Mouse (Mus musculus) embryonic facial prominence, embryonic 11.5 days (tissue): Measurements from ENCODE around the gene Dppa5a. TPM values are rescaled to one million over a fixed set of nuclear protein-coding genes. Genes with fewer than 3 reads are reported as not detected.
"Not testable (repeated sequence)": the region's sequence is repeated elsewhere in the genome, so short reads cannot be mapped to it uniquely, and the experiment has no call there.

Source experiments
- ATAC-seq: fragments of 200-750 bp; cut with Nextera tagmentation; replicated peaks from 2 replicates; pipeline ENCODE4 v1.8.0; 2017; ENCODE audit warnings: low read depth; ENCODE audit not compliant: insufficient number of reproducible peaks, low FRiP score, low TSS enrichment
- DNase-seq: peaks from one replicate; pipeline ENCODE4 v3.0.0-alpha.2; 2015; ENCODE audit warnings: low spot score
- H3K27ac ChIP-seq: fragments of 300-500 bp; sonication (generic); replicated peaks from 2 replicates; pipeline ENCODE4 v1.5.1; 2014; ENCODE audit warnings: mild to moderate bottlenecking, low read depth, low read length, control low read depth
- H3K27me3 ChIP-seq: fragments of 300-500 bp; sonication (generic); 2 replicates; pipeline ENCODE4 v1.6.1; 2014; ENCODE audit warnings: mild to moderate bottlenecking, low read length, moderate library complexity, mixed read lengths; ENCODE audit not compliant: control insufficient read depth, insufficient read depth
- H3K36me3 ChIP-seq: fragments of 300-500 bp; sonication (generic); replicated peaks from 2 replicates; pipeline ENCODE4 v1.6.1; 2014; ENCODE audit warnings: low read depth, mild to moderate bottlenecking, low read length, moderate library complexity, mixed read lengths; ENCODE audit not compliant: control insufficient read depth, insufficient read depth
- H3K4me1 ChIP-seq: fragments of 300-500 bp; sonication (generic); 2 replicates; pipeline ENCODE4 v1.6.1; 2014; ENCODE audit warnings: low read length, mixed read lengths; ENCODE audit not compliant: control insufficient read depth, insufficient read depth
- H3K4me2 ChIP-seq: fragments of 300-500 bp; sonication (generic); 2 replicates; pipeline ENCODE4 v1.6.1; 2014; ENCODE audit warnings: low read depth, mild to moderate bottlenecking, control low read depth, low read length, moderate library complexity
- H3K4me3 ChIP-seq: fragments of 300-500 bp; sonication (generic); 2 replicates; pipeline ENCODE4 v1.5.1; 2014; ENCODE audit warnings: low read depth, low read length, control low read depth
- H3K9ac ChIP-seq: fragments of 300-500 bp; sonication (generic); replicated peaks from 2 replicates; pipeline ENCODE4 v1.6.1; 2014; ENCODE audit warnings: mild to moderate bottlenecking, control low read depth, low read length
- H3K9me3 ChIP-seq: fragments of 300-500 bp; sonication (generic); replicated peaks from 2 replicates; pipeline ENCODE4 v1.6.1; 2016; ENCODE audit warnings: mild to moderate bottlenecking, low read length, inconsistent platforms, mixed read lengths; ENCODE audit not compliant: control insufficient read depth
- WGBS: fragments of 180-500 bp; shearing (Covaris S2); extraction: QIAGEN DNeasy Blood & Tissue Kit; methylation state at CpG from one replicate; pipeline ENCODE4 v1.1.7; 2014; 5-methylcytosine and 5-hydroxymethylcytosine counted together
- polyA plus RNA-seq: library from polyadenylated mRNA; unstranded; fragments of >200 nt; fragmentation: Nextera tagmentation; extraction: Ambion mirVana; gene quantifications from 2 replicates; pipeline ENCODE4 v1.2.1, GENCODE M21; 2014

Dppa5a gene
- polyA plus RNA-seq, 1 experiment from 2014 or later, result not detected

GRCm38 (mm10) chr9:78360484-78360872, 7.5 kb downstream of the Dppa5a start:
- H3K9ac ChIP-seq, result no peak overlapping the region
- no peaks in the 10 kb centered on the region for H3K9me3 ChIP-seq
- 42% methylated on average over 2 of the region's 2 CpGs for whole genome bisulfite sequencing
- no peaks in the 10 kb centered on the region for H3K36me3 ChIP-seq
- no peak overlapping the region for H3K4me2 ChIP-seq
- no peaks in the 10 kb centered on the region for H3K27me3 ChIP-seq
- ATAC-seq (no peak), DNase-seq (no peak)
- H3K4me1 ChIP-seq, result no peaks in the 10 kb centered on the region
- H3K4me3 ChIP-seq, result no peak overlapping the region
- no peak overlapping the region for H3K27ac ChIP-seq

- DNase-seq, result no peak
These were observed 8.1 kb downstream of the Dppa5a start for GRCm38 (mm10) chr9:78359750-78360483.

GRCm38 (mm10) chr9:78358053-78358452, 9.9 kb downstream of the Dppa5a start:
- no peaks in the 10 kb centered on the region for H3K27me3 ChIP-seq
- ATAC-seq (no peak), DNase-seq (peak; percentile 83)
- no peak overlapping the region for H3K4me3 ChIP-seq
- H3K9ac ChIP-seq, result no peak overlapping the region
- H3K4me2 ChIP-seq, result no peak overlapping the region
- no peaks in the 10 kb centered on the region for H3K9me3 ChIP-seq
- H3K4me1 ChIP-seq, result no peaks in the 10 kb centered on the region
- H3K36me3 ChIP-seq, result no peaks in the 10 kb centered on the region
- 14% methylated on average over 9 of the region's 9 CpGs for WGBS
- no peak overlapping the region for H3K27ac ChIP-seq

More at GRCm38 (mm10) chr9:78359750-78360483, 8.1 kb downstream of the Dppa5a start:
- Histone ChIP-seq H3K4me2 (no peak overlapping the region), H3K4me3 (no peak overlapping the region), H3K4me1 (no peaks in the 10 kb centered on the region), H3K9me3 (no peaks in the 10 kb centered on the region), H3K27me3 (no peaks in the 10 kb centered on the region), H3K27ac (no peak overlapping the region), H3K9ac (no peak overlapping the region), H3K36me3 (no peaks in the 10 kb centered on the region)
- ATAC-seq, result no peak
- 75% methylated on average over 6 of the region's 6 CpGs for WGBS

GRCm38 (mm10) chr9:78355611-78356010, 12.4 kb downstream of the Dppa5a start, which contains the start of gene Gsta2:
TSS of gene Gsta2 (minus strand) at chr9:78355788.
- DNase-seq (no peak), ATAC-seq (no peak)
- Histone ChIP-seq H3K4me1 (no peaks in the 10 kb centered on the region), H3K27ac (no peak within 1 kb of the TSS), H3K9ac (no peak within 1 kb of the TSS), H3K4me2 (no peak within 1 kb of the TSS), H3K27me3 (no peaks in the 10 kb centered on the region), H3K9me3 (no peaks in the 10 kb centered on the region), H3K36me3 (no peaks in the 10 kb centered on the region), H3K4me3 (no peak within 1 kb of the TSS)
- WGBS, result 90% methylated on average over 8 of the region's 8 CpGs

- Histone ChIP-seq H3K36me3 (no peaks in the 10 kb centered on the region), H3K4me1 (no peaks in the 10 kb centered on the region), H3K27ac (no peak overlapping the region), H3K4me2 (no peak overlapping the region), H3K9ac (no peak overlapping the region), H3K27me3 (no peaks in the 10 kb centered on the region), H3K4me3 (no peak overlapping the region), H3K9me3 (no peaks in the 10 kb centered on the region)
- DNase-seq (no peak), ATAC-seq (no peak)
- WGBS, result 83% methylated on average over 11 of the region's 11 CpGs
These were observed 13.1 kb downstream of the Dppa5a start for GRCm38 (mm10) chr9:78354665-78355578.

GRCm38 (mm10) chr9:78351504-78352220, 16.3 kb downstream of the Dppa5a start:
- Histone ChIP-seq H3K9ac (no peak overlapping the region), H3K36me3 (no peaks in the 10 kb centered on the region), H3K27ac (no peak overlapping the region), H3K27me3 (no peaks in the 10 kb centered on the region), H3K9me3 (no peaks in the 10 kb centered on the region), H3K4me1 (no peaks in the 10 kb centered on the region), H3K4me3 (no peak overlapping the region), H3K4me2 (no peak overlapping the region)
- WGBS, result 83% methylated on average over 6 of the region's 6 CpGs
- ATAC-seq (no peak), DNase-seq (no peak)

- not testable (repeated sequence) for DNase-seq, ATAC-seq, H3K4me2 ChIP-seq, H3K4me3 ChIP-seq, H3K27ac ChIP-seq, H3K27me3 ChIP-seq, H3K9me3 ChIP-seq, H3K9ac ChIP-seq, H3K36me3 ChIP-seq, H3K4me1 ChIP-seq
These were observed 18.0 kb downstream of the Dppa5a start for GRCm38 (mm10) chr9:78350007-78350406.
